Mouse (Mus musculus) liver, embryonic 14.5 days (tissue): ENCODE results near the gene Mrap. TPM values are rescaled to one million over a fixed set of nuclear protein-coding genes. Genes with fewer than 3 reads are reported as not detected.

Experiments used
- ATAC-seq: fragments of 200-750 bp; cut with Nextera tagmentation; 2 replicates; pipeline ENCODE4 v1.8.0; 2017; ENCODE audit warnings: moderate number of reproducible peaks, mild to moderate bottlenecking, moderate library complexity; ENCODE audit not compliant: insufficient read depth
- DNase-seq, 3 experiments: peaks; one replicate each; pipeline ENCODE4 v3.0.0-alpha.2; 2012 to 2013; ENCODE audit warnings: low read depth in 3 of 3, low spot score in 3 of 3
- H3K27ac ChIP-seq: fragments of 300-500 bp; sonication (generic); 2 replicates; pipeline ENCODE4 v1.5.1; 2014; ENCODE audit warnings: moderate library complexity, mild to moderate bottlenecking, control low read depth, inconsistent platforms
- H3K27me3 ChIP-seq: fragments of 300-500 bp; sonication (generic); 2 replicates; pipeline ENCODE4 v1.6.1; 2014; ENCODE audit warnings: mild to moderate bottlenecking, low read length, moderate library complexity; ENCODE audit not compliant: control insufficient read depth, insufficient read depth
- H3K36me3 ChIP-seq: fragments of 300-500 bp; sonication (generic); replicated peaks from 2 replicates; pipeline ENCODE4 v1.6.1; 2014; ENCODE audit warnings: low read depth; ENCODE audit not compliant: control insufficient read depth, insufficient read depth
- H3K4me1 ChIP-seq, 2 experiments: fragments of 200-500 bp in 1 of 2; fragments of 300-500 bp in 1 of 2; sonication (generic) in 1 of 2; replicated peaks; 2 replicates each; pipeline ENCODE4 v1.6.1; 2012 to 2014; ENCODE audit warnings: antibody characterized with exemption in 1 of 2, inconsistent platforms in 1 of 2, low read length in 1 of 2; ENCODE audit not compliant: control insufficient read depth in 2 of 2, insufficient read depth in 2 of 2
- H3K4me2 ChIP-seq: fragments of 300-500 bp; sonication (generic); 2 replicates; pipeline ENCODE4 v1.6.1; 2014; ENCODE audit warnings: low read depth, mild to moderate bottlenecking, control low read depth, moderate library complexity
- H3K4me3 ChIP-seq, 2 experiments: fragments of 200-500 bp in 1 of 2; fragments of 300-500 bp in 1 of 2; sonication (generic) in 1 of 2; 2 replicates each; pipeline ENCODE4 v1.5.1; 2012 to 2014; ENCODE audit warnings: low read depth in 2 of 2, low read length in 2 of 2, mild to moderate bottlenecking in 2 of 2, control low read depth in 1 of 2, inconsistent platforms in 1 of 2, moderate library complexity in 1 of 2; ENCODE audit not compliant: insufficient read depth in 1 of 2
- H3K9ac ChIP-seq: fragments of 300-500 bp; sonication (generic); replicated peaks from 2 replicates; pipeline ENCODE4 v1.6.1; 2014; ENCODE audit warnings: mild to moderate bottlenecking, control low read depth, moderate library complexity
- H3K9me3 ChIP-seq: fragments of 300-500 bp; sonication (generic); 2 replicates; pipeline ENCODE4 v1.6.1; 2016; ENCODE audit warnings: low read length, mixed read lengths; ENCODE audit not compliant: control insufficient read depth
- CTCF ChIP-seq: IDR thresholded peaks from 2 replicates; pipeline ENCODE4 v1.5.1; 2016; ENCODE audit warnings: antibody characterized with exemption, low read depth, control low read depth
- EP300 ChIP-seq: IDR thresholded peaks from 2 replicates; pipeline ENCODE4 v1.6.1; 2016; ENCODE audit warnings: antibody characterized with exemption, low read depth
- WGBS: fragments of 180-500 bp; shearing (Covaris S2); extraction: QIAGEN DNeasy Blood & Tissue Kit; methylation state at CpG from one replicate; pipeline ENCODE4 v1.1.7; 2014; ENCODE audit not compliant: insufficient replicate concordance; 5-methylcytosine and 5-hydroxymethylcytosine counted together
- polyA plus RNA-seq, 2 experiments: library from polyadenylated mRNA; depleted of rRNA in 1 of 2; stranded (reverse) in 1 of 2; unstranded in 1 of 2; fragments of >200 nt; fragmentation: Nextera tagmentation in 1 of 2; extraction: Ambion mirVana in 1 of 2; gene quantifications; 2 replicates each; pipeline versions ENCODE4 v1.2.1 to v1.2.3; 2012 to 2014

Mrap gene
- polyA plus RNA-seq, 2 experiments, result 45.1 to 53.6 TPM

- Histone ChIP-seq H3K4me2 (no peak overlapping the region), H3K9me3 (no peaks in the 10 kb centered on the region), H3K4me3 (no peak overlapping the region), H3K27ac (no peak overlapping the region), H3K4me1 (no peaks in the 10 kb centered on the region), H3K9ac (no peak overlapping the region), H3K36me3 (no peaks in the 10 kb centered on the region), H3K27me3 (no peaks in the 10 kb centered on the region)
- DNase-seq (no peak), ATAC-seq (no peak)
- 67% methylated on average over 9 of the region's 9 CpGs for WGBS
- TF ChIP-seq CTCF (no peak), EP300 (no peak)
Observed at GRCm38 (mm10) chr16:90696306-90696705, 41.7 kb upstream of the Mrap start.

DNA sequence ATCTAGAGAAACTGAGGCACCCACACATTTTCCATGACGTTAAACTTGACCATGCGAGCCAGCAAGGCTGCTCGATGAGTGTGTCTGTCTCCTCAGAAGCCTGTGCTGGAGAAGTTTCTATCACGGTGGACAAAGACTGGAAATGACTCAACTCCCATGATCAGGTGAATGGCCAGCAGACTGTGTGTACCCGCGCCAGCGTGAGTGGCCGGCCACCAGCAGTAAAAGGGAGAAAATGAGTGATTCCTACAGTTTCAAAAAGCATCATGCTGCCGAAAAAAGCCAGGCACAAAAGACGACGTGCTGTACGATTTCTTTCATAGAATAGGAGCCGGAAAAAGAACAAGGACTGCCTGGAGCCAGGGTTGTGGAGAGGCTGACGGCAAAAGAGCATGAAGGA is 38.6 kb upstream of the Mrap start:
- Histone ChIP-seq H3K9me3 (no peaks in the 10 kb centered on the region), H3K9ac (no peak overlapping the region), H3K27ac (no peak overlapping the region), H3K36me3 (no peaks in the 10 kb centered on the region), H3K27me3 (no peaks in the 10 kb centered on the region), H3K4me1 (no peaks in the 10 kb centered on the region; a peak in 1 of 4 replicates), H3K4me3 (no peak overlapping the region), H3K4me2 (no peak overlapping the region)
- no peak for TF ChIP-seq CTCF
- TF ChIP-seq EP300, result no peak
- ATAC-seq (no peak), DNase-seq (no peak)
- WGBS, result 70% methylated on average over 14 of the region's 14 CpGs

- Histone ChIP-seq H3K9me3 (no peaks in the 10 kb centered on the region), H3K4me1 (no peaks in the 10 kb centered on the region; a peak in 1 of 4 replicates), H3K9ac (no peak overlapping the region), H3K27ac (no peak overlapping the region), H3K27me3 (no peaks in the 10 kb centered on the region), H3K4me3 (no peak overlapping the region), H3K36me3 (no peaks in the 10 kb centered on the region), H3K4me2 (no peak overlapping the region)
- DNase-seq (no peak), ATAC-seq (no peak)
- 77% methylated on average over 2 of the region's 2 CpGs for WGBS
- TF ChIP-seq EP300 (no peak), CTCF (no peak)
Observed at GRCm38 (mm10) chr16:90701541-90701940, 36.5 kb upstream of the Mrap start.

- H3K36me3 ChIP-seq, result no peaks in the 10 kb centered on the region
- H3K4me3 ChIP-seq, result no peak overlapping the region
- no peak overlapping the region for H3K9ac ChIP-seq
- no peaks in the 10 kb centered on the region; a peak in 1 of 4 replicates for H3K4me1 ChIP-seq
- H3K4me2 ChIP-seq, result no peak overlapping the region
- TF ChIP-seq EP300 (no peak), CTCF (no peak)
- 4% methylated on average over 1 of the region's 1 CpGs for WGBS
- H3K27me3 ChIP-seq, result no peaks in the 10 kb centered on the region
- no peak overlapping the region for H3K27ac ChIP-seq
- H3K9me3 ChIP-seq, result no peaks in the 10 kb centered on the region
- DNase-seq, result no peak
- ATAC-seq, result no peak
Observed at GRCm38 (mm10) chr16:90703646-90704045, 34.4 kb upstream of the Mrap start.

DNA sequence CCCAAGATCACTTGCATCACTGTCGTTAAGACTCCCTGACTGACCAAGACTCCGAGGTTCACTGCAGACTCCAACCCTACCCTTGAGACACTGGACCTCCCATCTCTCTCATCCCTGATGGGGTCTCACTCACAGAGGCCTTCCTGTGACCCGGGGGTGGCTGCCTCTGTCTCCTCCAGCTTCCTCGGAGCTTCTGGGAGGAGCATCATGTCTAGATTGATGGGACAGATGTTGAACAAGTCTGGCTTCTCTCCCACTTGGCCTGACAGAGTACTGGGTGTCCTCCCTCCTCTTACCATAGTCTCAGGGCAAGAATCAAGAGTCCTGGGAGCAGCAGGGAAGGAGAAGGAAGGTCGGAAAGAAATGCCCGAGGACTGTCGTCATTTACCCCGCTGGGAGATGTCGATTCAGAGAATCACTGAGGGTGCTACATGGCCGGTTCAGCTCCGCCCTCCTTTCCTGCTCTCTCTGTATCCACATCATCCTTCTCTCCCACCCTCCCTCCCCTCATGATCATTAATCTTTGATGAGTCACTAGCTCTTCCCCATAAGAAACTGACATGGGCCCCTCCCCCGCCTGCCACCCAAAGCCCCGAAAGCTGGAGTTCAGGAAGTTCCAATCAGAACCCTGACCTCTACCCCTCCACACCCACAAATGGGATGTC is 33.7 kb upstream of the Mrap start:
- 55% methylated on average over 13 of the region's 13 CpGs for WGBS

More for the DNA sequence above, 33.7 kb upstream of the Mrap start:
- H3K27me3 ChIP-seq, result no peaks in the 10 kb centered on the region
- H3K4me2 ChIP-seq, result no peak overlapping the region
- H3K27ac ChIP-seq, result no peak overlapping the region
- H3K9me3 ChIP-seq, result no peaks in the 10 kb centered on the region
- H3K4me1 ChIP-seq, result no peaks in the 10 kb centered on the region; a peak in 1 of 4 replicates
- H3K9ac ChIP-seq, result no peak overlapping the region
- ATAC-seq, result no peak
- TF ChIP-seq EP300 (no peak), CTCF (no peak)
- no peaks in the 10 kb centered on the region for H3K36me3 ChIP-seq
- no peak for DNase-seq
- H3K4me3 ChIP-seq, result no peak overlapping the region
